In genomic region chr14:33303348-33303819, GRCm38 (mm10) we compare ENCODE assay signal across 8 mouse cellular contexts.
DNase-seq lines count a peak whose midpoint lies in the region; ATAC-seq lines count a peak whose summit lies in the region.

No protein-coding gene starts in this region.

- no peak overlapping the region for H3K4me3 ChIP-seq in heart, embryonic 12.5 days

- H3K36me3 ChIP-seq in heart, embryonic 12.5 days, result no peaks in the 10 kb centered on the region

- no peak for ATAC-seq in heart, embryonic 12.5 days (ENCODE audit: insufficient number of reproducible peaks, low FRiP score)
- ATAC-seq in frontal cortex, adult (ENCODE audit: low TSS enrichment), result peak; percentile 82
- peak; percentile 54 for ATAC-seq in inflammation-experienced regulatory T-cells, adult 6 months
- peak; percentile 88 for ATAC-seq in megakaryocyte-erythroid progenitor cell, adult 5-6 weeks (replicated peaks; ENCODE audit: low FRiP score, low TSS enrichment, poor library complexity, severe bottlenecking)

- peak; percentile 94 for DNase-seq in heart, adult 11 months
- peak; percentile 77 for DNase-seq in cerebellum, adult 9-10 months
- DNase-seq in left cerebral cortex, adult 18-20 months (ENCODE audit: low spot score in 2 of 2), result peak; percentile 88 to 93
- peak; percentile 88 to 91 for DNase-seq in right cerebral cortex, postnatal 10 days (ENCODE audit: low spot score in 2 of 2)

- H3K4me1 ChIP-seq in heart, embryonic 12.5 days (replicated peaks), result peaks cover 12% of the 10 kb centered on the region

- 26% methylated on average over 9 of the region's 9 CpGs for WGBS in heart, embryonic 12.5 days

- no peaks in the 10 kb centered on the region for H3K27me3 ChIP-seq in heart, embryonic 12.5 days (replicated peaks)

- no peak overlapping the region for H3K9ac ChIP-seq in heart, embryonic 12.5 days

- H3K9me3 ChIP-seq in heart, embryonic 12.5 days (replicated peaks), result no peaks in the 10 kb centered on the region

- H3K27ac ChIP-seq in heart, embryonic 12.5 days (ENCODE audit: poor library complexity, severe bottlenecking), result no peak overlapping the region

- no peak overlapping the region for H3K4me2 ChIP-seq in heart, embryonic 12.5 days
